Mouse (Mus musculus): ENCODE data around the gene Lamb1. TPM values are rescaled to one million over a fixed set of nuclear protein-coding genes. Genes with fewer than 3 reads are reported as not detected.
A peak's percentile ranks its signal among the peaks of the same experiment; 100 is the strongest.

The Lamb1 gene
- polyA plus RNA-seq, 1 experiment from 2014 or later: 80.8 TPM

- peaks cover 97% of the 10 kb centered on the region for H3K36me3 ChIP-seq
- no peak overlapping the region for H3K27ac ChIP-seq
Measured at GRCm38 (mm10) chr12:31302766-31303511, 37.9 kb downstream of the Lamb1 start.

DNA sequence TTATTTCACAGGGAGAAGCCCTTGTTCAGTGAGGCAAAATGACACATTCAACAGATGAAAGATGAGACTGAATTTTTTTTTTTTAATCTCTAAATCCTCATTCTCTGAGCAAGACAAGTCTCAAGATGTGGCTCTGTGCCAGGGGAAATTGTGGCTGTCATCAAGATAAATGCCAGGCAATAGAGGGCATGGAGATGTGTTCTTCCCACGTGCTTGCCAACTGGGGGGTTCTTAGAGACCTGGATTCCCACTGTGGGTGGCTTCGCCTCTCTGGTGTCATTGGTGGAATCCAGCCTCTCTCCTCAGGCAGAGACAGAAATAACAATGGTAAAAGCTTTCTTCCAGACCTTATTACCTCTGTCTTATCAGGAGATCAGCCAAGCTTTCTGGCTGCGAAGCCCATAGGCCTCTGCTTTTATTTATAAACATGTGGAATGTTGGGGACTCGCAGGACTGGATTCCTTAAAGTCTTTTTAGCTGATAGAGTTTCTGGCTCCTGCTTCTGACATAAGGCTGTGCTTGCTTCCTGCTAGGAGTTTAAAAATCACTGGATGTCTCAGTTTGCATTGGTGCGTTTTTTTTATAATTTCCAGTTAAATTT lies 41.1 kb downstream of the Lamb1 start:
- no peaks in the 10 kb centered on the region for H3K4me1 ChIP-seq
- H3K27me3 ChIP-seq: no peaks in the 10 kb centered on the region
- ATAC-seq (ENCODE audit: insufficient number of reproducible peaks, insufficient read depth, low FRiP score, low TSS enrichment): no peak
- H3K27ac ChIP-seq: no peak overlapping the region
- H3K4me3 ChIP-seq: no peak overlapping the region
- no peaks in the 10 kb centered on the region for H3K9me3 ChIP-seq
- H3K36me3 ChIP-seq: peaks cover 82% of the 10 kb centered on the region
- no peak overlapping the region for H3K9ac ChIP-seq
- no peak overlapping the region for H3K4me2 ChIP-seq (replicated peaks)
- WGBS: 71% methylated on average over 5 of the region's 5 CpGs

More at GRCm38 (mm10) chr12:31302766-31303511, 37.9 kb downstream of the Lamb1 start:
- 81% methylated on average over 16 of the region's 16 CpGs for WGBS
- Histone ChIP-seq H3K27me3 (no peaks in the 10 kb centered on the region), H3K4me2 (replicated peaks) (no peak overlapping the region), H3K4me3 (no peak overlapping the region), H3K9ac (no peak overlapping the region), H3K9me3 (no peaks in the 10 kb centered on the region), H3K4me1 (no peaks in the 10 kb centered on the region)
- no peak for ATAC-seq (ENCODE audit: insufficient number of reproducible peaks, insufficient read depth, low FRiP score, low TSS enrichment)

DNA sequence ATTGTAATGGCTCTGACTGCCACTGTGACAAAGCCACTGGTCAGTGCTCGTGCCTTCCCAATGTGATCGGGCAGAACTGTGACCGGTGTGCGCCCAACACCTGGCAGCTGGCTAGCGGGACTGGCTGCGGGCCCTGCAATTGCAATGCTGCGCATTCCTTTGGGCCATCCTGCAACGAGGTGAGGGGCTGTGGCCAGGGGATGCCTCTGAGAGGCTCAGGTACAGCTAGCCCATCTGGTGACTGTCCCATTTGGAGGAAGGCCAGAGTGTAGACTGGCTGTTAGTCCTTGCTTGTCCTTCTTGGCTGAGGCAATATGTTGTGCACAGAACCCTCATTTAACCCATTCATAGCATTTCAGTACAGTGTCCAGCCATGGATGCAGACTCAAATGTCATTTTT lies 42.0 kb downstream of the Lamb1 start:
- H3K9me3 ChIP-seq: no peaks in the 10 kb centered on the region
- no peak for ATAC-seq (ENCODE audit: insufficient number of reproducible peaks, insufficient read depth, low FRiP score, low TSS enrichment)
- no peak overlapping the region for H3K4me3 ChIP-seq
- 94% methylated on average over 8 of the region's 8 CpGs for WGBS
- no peak overlapping the region for H3K4me2 ChIP-seq (replicated peaks)
- peaks cover 78% of the 10 kb centered on the region for H3K36me3 ChIP-seq
- H3K4me1 ChIP-seq: no peaks in the 10 kb centered on the region
- no peak overlapping the region for H3K9ac ChIP-seq
- H3K27me3 ChIP-seq: no peaks in the 10 kb centered on the region
- no peak overlapping the region for H3K27ac ChIP-seq

DNA sequence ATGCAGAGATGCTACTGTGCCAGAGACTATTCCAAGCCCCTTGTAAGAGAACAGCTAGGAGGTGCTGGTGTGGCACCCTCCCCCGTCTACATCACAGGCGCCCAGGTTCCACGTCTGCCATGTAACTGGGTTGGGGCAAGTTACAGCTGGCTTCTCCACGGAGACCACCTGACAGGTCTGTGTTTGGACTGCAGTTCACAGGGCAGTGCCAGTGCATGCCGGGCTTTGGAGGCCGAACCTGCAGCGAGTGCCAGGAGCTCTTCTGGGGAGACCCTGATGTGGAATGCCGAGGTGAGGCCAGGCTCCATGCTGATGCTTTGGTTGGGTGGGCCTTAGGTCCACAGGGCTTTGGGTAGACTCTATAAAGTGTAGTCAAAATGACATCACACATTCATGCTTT lies 42.7 kb downstream of the Lamb1 start:
- Histone ChIP-seq H3K4me1 (no peaks in the 10 kb centered on the region), H3K27me3 (no peaks in the 10 kb centered on the region), H3K4me3 (no peak overlapping the region), H3K9me3 (no peaks in the 10 kb centered on the region), H3K36me3 (peaks cover 78% of the 10 kb centered on the region), H3K27ac (no peak overlapping the region), H3K4me2 (replicated peaks) (no peak overlapping the region), H3K9ac (no peak overlapping the region)
- WGBS: 92% methylated on average over 8 of the region's 8 CpGs
- ATAC-seq (ENCODE audit: insufficient number of reproducible peaks, insufficient read depth, low FRiP score, low TSS enrichment): no peak

DNA sequence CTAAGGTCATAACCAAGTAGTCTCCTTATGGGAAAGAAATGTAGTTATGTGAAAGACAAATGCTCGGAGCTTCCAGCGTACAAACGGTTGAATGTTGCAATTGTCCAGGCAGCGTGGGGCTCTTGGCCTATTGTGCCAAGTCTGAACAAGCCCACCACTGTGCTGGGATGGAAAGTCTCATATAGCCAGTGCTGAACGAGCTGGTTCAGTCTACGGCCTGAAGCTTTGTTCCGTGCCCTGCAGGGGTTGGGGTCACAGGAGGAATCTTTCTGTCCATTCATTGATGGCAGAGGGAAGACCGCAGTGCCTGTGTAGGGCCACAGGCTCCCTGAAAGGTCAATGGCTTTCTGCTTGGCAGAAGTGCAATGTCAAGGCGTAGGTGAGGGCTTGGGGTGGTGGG lies 45.7 kb downstream of the Lamb1 start:
- H3K9me3 ChIP-seq: peaks cover 7% of the 10 kb centered on the region; the same call in 1 of the 2 replicates
- peaks cover 76% of the 10 kb centered on the region for H3K36me3 ChIP-seq
- H3K27ac ChIP-seq: no peak overlapping the region
- no peaks in the 10 kb centered on the region for H3K27me3 ChIP-seq
- H3K4me1 ChIP-seq: no peaks in the 10 kb centered on the region
- no peak overlapping the region for H3K4me2 ChIP-seq (replicated peaks)
- 0 out of 2 replicates have a peak, but pooled peaks have one; percentile 48 for ATAC-seq (ENCODE audit: insufficient number of reproducible peaks, insufficient read depth, low FRiP score, low TSS enrichment)
- H3K9ac ChIP-seq: no peak overlapping the region
- H3K4me3 ChIP-seq: no peak overlapping the region
- 46% methylated on average over 9 of the region's 9 CpGs for WGBS

DNA sequence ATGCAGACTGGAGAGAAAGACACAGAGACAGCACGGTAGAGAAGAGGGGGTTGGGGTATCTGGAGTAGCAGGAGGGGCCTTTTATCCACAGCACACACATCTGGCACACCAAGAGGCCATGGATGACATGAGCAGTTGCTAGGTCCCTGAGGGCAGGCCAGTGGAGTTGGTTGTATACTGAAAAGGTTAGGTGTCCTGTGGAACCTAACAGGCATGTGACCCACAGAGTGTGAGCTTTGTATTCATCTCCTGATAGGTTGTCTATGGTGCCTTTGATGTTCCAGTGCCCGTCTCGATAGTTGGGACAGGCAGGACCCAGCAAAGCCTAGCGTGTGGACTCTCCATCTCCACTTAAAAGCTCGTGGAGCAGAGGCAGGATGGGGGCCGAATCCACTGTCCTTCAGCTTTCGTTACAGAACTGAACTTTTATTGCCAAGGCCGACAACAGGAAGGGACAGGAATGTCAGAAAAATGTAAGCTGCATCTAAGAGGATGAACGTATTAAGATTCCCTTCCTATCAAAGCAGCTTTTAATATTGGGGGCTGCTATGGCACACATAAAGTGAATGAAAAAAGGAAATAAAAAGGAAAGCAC lies 46.7 kb downstream of the Lamb1 start:
- no peaks in the 10 kb centered on the region for H3K4me1 ChIP-seq
- H3K27ac ChIP-seq: no peak overlapping the region
- H3K9ac ChIP-seq: no peak overlapping the region
- H3K9me3 ChIP-seq: peaks cover 7% of the 10 kb centered on the region; the same call in 1 of the 2 replicates
- H3K36me3 ChIP-seq: peaks cover 79% of the 10 kb centered on the region
- ATAC-seq (ENCODE audit: insufficient number of reproducible peaks, insufficient read depth, low FRiP score, low TSS enrichment): no peak
- no peak overlapping the region for H3K4me2 ChIP-seq (replicated peaks)
- H3K4me3 ChIP-seq: no peak overlapping the region
- WGBS: 82% methylated on average over 9 of the region's 9 CpGs
- H3K27me3 ChIP-seq: no peaks in the 10 kb centered on the region

GRCm38 (mm10) chr12:31312281-31312680 lies 47.2 kb downstream of the Lamb1 start:
- no peaks in the 10 kb centered on the region for H3K27me3 ChIP-seq
- H3K4me1 ChIP-seq: no peaks in the 10 kb centered on the region
- no peak overlapping the region for H3K4me2 ChIP-seq (replicated peaks)
- H3K36me3 ChIP-seq: peaks cover 75% of the 10 kb centered on the region
- peaks cover 7% of the 10 kb centered on the region; the same call in 1 of the 2 replicates for H3K9me3 ChIP-seq
- no peak overlapping the region for H3K9ac ChIP-seq
- H3K27ac ChIP-seq: no peak overlapping the region
- ATAC-seq (ENCODE audit: insufficient number of reproducible peaks, insufficient read depth, low FRiP score, low TSS enrichment): no peak
- 88% methylated on average over 5 of the region's 5 CpGs for WGBS
- H3K4me3 ChIP-seq: no peak overlapping the region

DNA sequence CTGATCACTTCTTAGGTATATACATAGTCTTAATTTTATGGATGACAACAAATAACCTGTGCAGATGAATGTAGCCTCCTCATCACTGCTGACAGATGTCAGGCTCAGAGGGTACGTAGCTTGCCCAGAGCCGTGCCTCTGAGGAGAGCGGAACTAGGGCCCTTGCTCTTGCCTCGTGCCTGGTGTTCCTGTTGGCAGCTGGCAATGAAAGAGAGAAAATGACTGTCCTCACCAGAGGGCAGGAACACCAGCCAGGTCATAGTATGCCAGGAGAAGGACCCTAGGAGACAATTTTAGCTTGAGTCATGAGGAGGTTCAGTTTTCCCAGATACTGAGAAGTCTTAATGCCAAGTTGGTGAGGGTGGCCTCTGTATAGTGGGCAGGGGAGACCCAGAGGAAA lies 48.1 kb downstream of the Lamb1 start:
- peaks cover 7% of the 10 kb centered on the region; the same call in 1 of the 2 replicates for H3K9me3 ChIP-seq
- no peaks in the 10 kb centered on the region for H3K27me3 ChIP-seq
- no peak for ATAC-seq (ENCODE audit: insufficient number of reproducible peaks, insufficient read depth, low FRiP score, low TSS enrichment)
- no peak overlapping the region for H3K9ac ChIP-seq
- no peak overlapping the region for H3K4me3 ChIP-seq
- 92% methylated on average over 4 of the region's 4 CpGs for WGBS
- no peak overlapping the region for H3K4me2 ChIP-seq (replicated peaks)
- no peak overlapping the region for H3K27ac ChIP-seq
- no peaks in the 10 kb centered on the region for H3K4me1 ChIP-seq
- peaks cover 70% of the 10 kb centered on the region for H3K36me3 ChIP-seq

DNA sequence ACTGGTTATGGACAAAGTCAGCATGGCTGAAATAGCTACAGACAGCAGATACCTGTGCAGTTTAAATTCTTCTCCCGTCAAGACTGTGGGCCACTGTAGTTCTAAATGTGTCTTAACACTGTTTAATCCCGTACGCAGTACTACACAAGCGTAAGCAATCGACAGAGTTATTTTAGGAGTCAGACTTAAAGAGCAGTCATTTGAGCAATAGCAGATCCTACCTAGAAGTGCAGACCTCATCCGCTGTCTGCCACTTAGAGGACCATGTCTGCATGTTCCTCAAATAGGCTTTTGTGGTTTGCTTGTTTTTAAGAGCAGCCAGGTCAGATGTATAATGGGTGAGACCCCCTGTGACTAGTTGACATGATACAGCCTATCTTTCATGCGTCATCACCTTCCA lies 49.3 kb downstream of the Lamb1 start:
- ATAC-seq (ENCODE audit: insufficient number of reproducible peaks, insufficient read depth, low FRiP score, low TSS enrichment): no peak
- H3K36me3 ChIP-seq: peaks cover 77% of the 10 kb centered on the region

DNA sequence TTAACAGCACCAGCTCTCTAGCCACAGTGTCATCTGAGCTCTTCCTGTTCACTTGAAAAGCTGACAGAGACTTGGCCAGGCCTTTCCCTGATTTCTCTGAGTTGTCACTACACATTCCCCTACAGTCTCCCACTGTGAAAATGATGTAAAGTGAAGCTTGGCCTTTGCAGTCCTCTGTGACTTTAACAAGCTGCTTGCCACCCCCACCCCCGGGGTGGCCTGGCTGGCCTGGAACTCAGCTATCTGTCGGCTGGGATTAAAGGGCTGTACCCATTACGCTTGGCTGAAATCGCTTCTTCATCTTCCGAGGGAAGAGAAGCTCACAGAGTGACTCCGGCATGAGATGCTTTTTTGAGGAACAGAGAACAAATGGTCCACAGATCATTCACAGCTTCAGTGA lies 50.9 kb downstream of the Lamb1 start:
- Histone ChIP-seq H3K36me3 (peaks cover 82% of the 10 kb centered on the region), H3K27ac (no peak overlapping the region), H3K9ac (no peak overlapping the region), H3K4me2 (replicated peaks) (no peak overlapping the region), H3K4me3 (no peak overlapping the region), H3K27me3 (no peaks in the 10 kb centered on the region), H3K9me3 (peaks cover 7% of the 10 kb centered on the region; the same call in 1 of the 2 replicates), H3K4me1 (peaks cover 6% of the 10 kb centered on the region; the same call in 1 of the 2 replicates)
- 68% methylated on average over 6 of the region's 6 CpGs for WGBS
- ATAC-seq (ENCODE audit: insufficient number of reproducible peaks, insufficient read depth, low FRiP score, low TSS enrichment): no peak

More for the DNA sequence above, 49.3 kb downstream of the Lamb1 start:
- no peak overlapping the region for H3K4me2 ChIP-seq (replicated peaks)
- H3K27ac ChIP-seq: no peak overlapping the region
- no peak overlapping the region for H3K9ac ChIP-seq
- H3K4me1 ChIP-seq: no peaks in the 10 kb centered on the region
- peaks cover 7% of the 10 kb centered on the region; the same call in 1 of the 2 replicates for H3K9me3 ChIP-seq
- no peaks in the 10 kb centered on the region for H3K27me3 ChIP-seq
- WGBS: 93% methylated on average over 7 of the region's 7 CpGs
- no peak overlapping the region for H3K4me3 ChIP-seq

DNA sequence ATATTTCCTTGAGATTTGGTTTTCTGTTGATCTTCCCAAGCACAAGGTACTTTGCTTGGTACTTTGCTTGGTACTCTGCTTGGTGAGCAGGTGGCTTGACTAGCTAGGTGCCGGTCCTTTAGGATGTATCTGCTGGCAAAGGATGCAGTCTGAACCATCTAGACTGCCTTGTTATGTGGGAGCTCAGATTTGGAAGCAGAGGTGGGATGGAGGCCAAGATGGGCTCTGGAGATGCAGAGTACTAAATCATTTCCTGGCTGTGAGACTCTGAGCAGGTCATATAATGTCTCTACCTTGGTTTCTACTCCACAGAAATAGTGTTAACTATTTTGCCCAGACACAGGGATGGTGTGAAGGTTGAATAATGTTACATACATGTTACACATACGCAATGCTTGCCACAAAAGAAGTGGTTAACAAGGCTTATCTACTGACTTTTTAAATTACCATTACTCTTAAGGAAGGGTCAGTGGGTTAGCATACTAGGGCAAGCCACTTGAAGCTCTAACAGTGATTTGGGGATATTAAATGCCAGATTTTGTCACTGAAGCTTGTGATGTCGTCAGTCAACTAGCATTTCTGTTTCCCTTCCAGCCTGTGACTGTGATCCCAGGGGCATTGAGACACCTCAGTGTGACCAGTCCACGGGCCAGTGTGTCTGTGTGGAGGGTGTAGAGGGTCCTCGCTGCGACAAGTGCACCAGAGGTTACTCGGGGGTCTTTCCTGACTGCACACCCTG lies 52.8 kb downstream of the Lamb1 start:
- H3K9ac ChIP-seq: no peak overlapping the region
- no peak overlapping the region for H3K4me2 ChIP-seq (replicated peaks)
- H3K4me3 ChIP-seq: no peak overlapping the region
- H3K27ac ChIP-seq: no peak overlapping the region
- peaks cover 80% of the 10 kb centered on the region for H3K36me3 ChIP-seq
- H3K9me3 ChIP-seq: peaks cover 7% of the 10 kb centered on the region; the same call in 1 of the 2 replicates
- H3K4me1 ChIP-seq: peaks cover 13% of the 10 kb centered on the region
- no peaks in the 10 kb centered on the region for H3K27me3 ChIP-seq
- no peak for ATAC-seq (ENCODE audit: insufficient number of reproducible peaks, insufficient read depth, low FRiP score, low TSS enrichment)
- WGBS: 93% methylated on average over 7 of the region's 7 CpGs

All from embryonic facial prominence, embryonic 12.5 days (tissue).